Mouse (Mus musculus): ENCODE measurements around the gene Mamdc2.
A peak's percentile ranks its signal among the peaks of the same experiment; 100 is the strongest.

GRCm38 (mm10) chr19:23309979-23310378 is 138.3 kb downstream of the Mamdc2 start:
- peak; percentile 47 for TF ChIP-seq CTCF (IDR thresholded peaks at IDR 0.05; ENCODE audit: low read depth)
- TF ChIP-seq EP300 (IDR thresholded peaks at IDR 0.05; ENCODE audit: low read depth), result no peak
